Mouse (Mus musculus) stomach, embryonic 14.5 days (tissue): ENCODE data around the gene Arl4c. TPM values are rescaled to one million over a fixed set of nuclear protein-coding genes. Genes with fewer than 3 reads are reported as not detected.
A peak's percentile ranks its signal among the peaks of the same experiment; 100 is the strongest.

Experiments
- ATAC-seq: fragments of 200-750 bp; cut with Nextera tagmentation; 2 replicates; pipeline ENCODE4 v1.8.0; 2017; ENCODE audit warnings: low read depth, moderate TSS enrichment; ENCODE audit not compliant: insufficient number of reproducible peaks, insufficient read depth, low FRiP score
- H3K27ac ChIP-seq: fragments of 300-500 bp; sonication (generic); 2 replicates; pipeline ENCODE4 v1.5.1; 2014; ENCODE audit warnings: mild to moderate bottlenecking, low read length, moderate library complexity, mixed read lengths
- H3K27me3 ChIP-seq: fragments of 300-500 bp; sonication (generic); 2 replicates; pipeline ENCODE4 v1.6.1; 2014; ENCODE audit warnings: low read length, control low read depth, mixed read lengths; ENCODE audit not compliant: control insufficient read depth, insufficient read depth
- H3K36me3 ChIP-seq: fragments of 300-500 bp; sonication (generic); 2 replicates; pipeline ENCODE4 v1.6.1; 2014; ENCODE audit warnings: mild to moderate bottlenecking, control low read depth, low read length, moderate library complexity, mixed read lengths; ENCODE audit not compliant: control insufficient read depth, insufficient read depth
- H3K4me1 ChIP-seq: fragments of 300-500 bp; sonication (generic); 2 replicates; pipeline ENCODE4 v1.6.1; 2014; ENCODE audit warnings: low read length, control low read depth, mixed read lengths; ENCODE audit not compliant: control insufficient read depth, insufficient read depth
- H3K4me2 ChIP-seq: fragments of 300-500 bp; sonication (generic); replicated peaks from 2 replicates; pipeline ENCODE4 v1.6.1; 2014; ENCODE audit warnings: low read depth, low read length, control low read depth
- H3K4me3 ChIP-seq: fragments of 300-500 bp; sonication (generic); 2 replicates; pipeline ENCODE4 v1.5.1; 2014; ENCODE audit warnings: low read depth, low read length, control low read depth
- H3K9ac ChIP-seq: fragments of 300-500 bp; sonication (generic); replicated peaks from 2 replicates; pipeline ENCODE4 v1.6.1; 2014; ENCODE audit warnings: low read depth, mild to moderate bottlenecking, control low read depth, low read length, moderate library complexity, mixed read lengths
- H3K9me3 ChIP-seq: fragments of 300-500 bp; sonication (generic); 2 replicates; pipeline ENCODE4 v1.6.1; 2016; ENCODE audit warnings: low read depth, low read length, control low read depth; ENCODE audit not compliant: control insufficient read depth
- WGBS: fragments of 180-500 bp; shearing (Covaris S2); extraction: QIAGEN DNeasy Blood & Tissue Kit; methylation state at CpG from one replicate; pipeline ENCODE4 v1.1.7; 2014; 5-methylcytosine and 5-hydroxymethylcytosine counted together
- polyA plus RNA-seq: library from polyadenylated mRNA; unstranded; fragments of >200 nt; fragmentation: Nextera tagmentation; extraction: Ambion mirVana; gene quantifications from 2 replicates; pipeline ENCODE4 v1.2.1, GENCODE M21; 2014

The Arl4c gene
- polyA plus RNA-seq, 1 experiment from 2014 or later = 6.5 TPM

- peak overlapping the region; percentile 87; the same call in 1 of the 2 replicates for H3K4me3 ChIP-seq
- 86% methylated on average over 6 of the region's 6 CpGs for WGBS
- H3K9me3 ChIP-seq = no peaks in the 10 kb centered on the region
- H3K27me3 ChIP-seq = no peaks in the 10 kb centered on the region
- H3K27ac ChIP-seq = no peak overlapping the region
- peak overlapping the region; percentile 89 for H3K4me2 ChIP-seq
- no peak for ATAC-seq
- no peaks in the 10 kb centered on the region for H3K36me3 ChIP-seq
- no peak overlapping the region for H3K9ac ChIP-seq
- H3K4me1 ChIP-seq = peaks cover 18% of the 10 kb centered on the region
These were observed 3.9 kb downstream of the Arl4c start for GRCm38 (mm10) chr1:88698131-88698530.

GRCm38 (mm10) chr1:88696408-88696807 is 5.6 kb downstream of the Arl4c start:
- no peak for ATAC-seq
- Histone ChIP-seq H3K27me3 (no peaks in the 10 kb centered on the region), H3K4me1 (peaks cover 15% of the 10 kb centered on the region; the same call in 1 of the 2 replicates), H3K9ac (no peak overlapping the region), H3K9me3 (no peaks in the 10 kb centered on the region), H3K36me3 (no peaks in the 10 kb centered on the region), H3K4me2 (no peak overlapping the region), H3K27ac (no peak overlapping the region), H3K4me3 (no peak overlapping the region)
- 78% methylated on average over 4 of the region's 4 CpGs for WGBS

DNA sequence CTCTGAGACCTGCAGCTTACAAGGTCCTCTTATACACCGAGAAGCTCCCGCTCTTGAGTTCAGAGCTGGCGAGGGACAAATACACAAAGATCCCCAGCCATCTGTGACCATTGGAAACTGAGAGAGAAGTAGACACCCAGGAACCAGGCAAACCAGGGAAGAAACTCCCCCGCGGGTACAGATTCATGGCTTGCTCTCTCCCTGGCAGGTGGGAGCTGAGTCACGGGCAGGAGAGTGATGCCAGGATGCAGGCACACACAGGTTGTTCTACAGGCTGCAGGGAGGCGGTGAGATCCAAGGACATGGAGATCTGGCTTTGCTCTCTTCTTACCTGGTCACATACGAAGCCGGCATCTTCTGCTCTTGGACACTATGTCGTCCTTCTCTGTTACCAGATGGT is 7.7 kb downstream of the Arl4c start:
- H3K36me3 ChIP-seq = no peaks in the 10 kb centered on the region
- H3K9ac ChIP-seq = no peak overlapping the region
- no peak for ATAC-seq
- no peak overlapping the region for H3K4me3 ChIP-seq
- WGBS = 90% methylated on average over 10 of the region's 10 CpGs
- no peak overlapping the region for H3K27ac ChIP-seq
- H3K4me2 ChIP-seq = no peak overlapping the region
- no peaks in the 10 kb centered on the region for H3K9me3 ChIP-seq
- H3K4me1 ChIP-seq = peaks cover 7% of the 10 kb centered on the region; the same call in 1 of the 2 replicates
- H3K27me3 ChIP-seq = no peaks in the 10 kb centered on the region

DNA sequence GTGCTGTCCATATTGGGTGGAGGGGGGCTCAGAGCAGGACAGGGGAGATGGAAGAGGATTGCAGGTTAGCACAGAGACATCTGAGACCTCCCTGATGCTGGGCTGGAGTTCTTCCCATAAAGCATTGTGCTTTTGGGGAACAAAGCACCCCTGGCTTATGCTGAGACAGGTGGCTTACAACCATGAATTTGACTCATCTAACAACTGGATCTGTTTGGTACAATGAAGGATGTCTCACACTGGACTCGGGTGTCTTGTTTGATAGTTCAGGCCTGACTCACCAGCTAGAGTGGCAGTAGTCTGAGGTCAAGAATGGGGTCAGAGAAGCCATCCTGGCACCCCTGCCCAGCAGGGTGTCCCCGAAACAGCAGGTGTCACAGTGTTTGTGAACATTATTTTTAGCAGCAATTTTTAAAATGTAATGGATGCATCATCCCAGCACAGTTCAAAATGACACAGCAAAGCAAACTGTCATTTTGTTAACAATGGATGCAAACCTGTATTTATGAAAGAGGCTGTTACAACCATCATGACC is 9.7 kb downstream of the Arl4c start:
- H3K9ac ChIP-seq = no peak overlapping the region
- H3K4me2 ChIP-seq = no peak overlapping the region
- no peaks in the 10 kb centered on the region for H3K9me3 ChIP-seq
- H3K27me3 ChIP-seq = no peaks in the 10 kb centered on the region
- no peaks in the 10 kb centered on the region for H3K4me1 ChIP-seq
- H3K27ac ChIP-seq = no peak overlapping the region
- WGBS = 66% methylated on average over 2 of the region's 2 CpGs
- H3K36me3 ChIP-seq = no peaks in the 10 kb centered on the region
- H3K4me3 ChIP-seq = no peak overlapping the region
- no peak for ATAC-seq

GRCm38 (mm10) chr1:88690601-88691000 is 11.4 kb downstream of the Arl4c start:
- Histone ChIP-seq H3K9me3 (no peaks in the 10 kb centered on the region), H3K4me2 (no peak overlapping the region), H3K4me3 (no peak overlapping the region), H3K9ac (no peak overlapping the region), H3K4me1 (no peaks in the 10 kb centered on the region), H3K36me3 (no peaks in the 10 kb centered on the region), H3K27me3 (no peaks in the 10 kb centered on the region), H3K27ac (no peak overlapping the region)
- ATAC-seq = no peak
- WGBS = 82% methylated on average over 6 of the region's 6 CpGs

GRCm38 (mm10) chr1:88684765-88685164 is 17.3 kb downstream of the Arl4c start:
- H3K36me3 ChIP-seq = no peaks in the 10 kb centered on the region
- no peak for ATAC-seq
- H3K27ac ChIP-seq = no peak overlapping the region
- WGBS = 88% methylated on average over 1 of the region's 1 CpGs
- H3K4me3 ChIP-seq = no peak overlapping the region
- no peaks in the 10 kb centered on the region for H3K27me3 ChIP-seq
- no peaks in the 10 kb centered on the region for H3K4me1 ChIP-seq
- H3K9ac ChIP-seq = no peak overlapping the region
- H3K4me2 ChIP-seq = no peak overlapping the region
- no peaks in the 10 kb centered on the region for H3K9me3 ChIP-seq

DNA sequence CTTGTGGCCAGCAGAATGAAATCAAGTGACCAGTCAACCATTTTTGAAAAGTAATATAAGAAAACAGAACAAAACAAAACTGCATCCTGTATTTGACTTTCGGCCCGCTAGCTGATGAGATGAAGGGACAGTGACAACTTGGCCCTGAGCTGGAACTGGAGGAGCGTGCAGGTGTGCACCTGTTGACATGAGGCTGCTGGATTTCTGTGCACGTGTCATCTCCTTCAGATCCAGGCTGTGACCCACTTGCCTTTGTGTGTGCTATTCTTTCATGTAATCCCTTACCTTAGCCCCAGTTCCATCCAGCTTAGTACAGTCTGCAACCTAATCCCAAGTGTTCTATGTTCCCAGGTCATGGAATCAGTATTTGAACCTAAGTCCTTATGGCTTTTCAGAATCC is 20.4 kb downstream of the Arl4c start:
- no peak overlapping the region for H3K27ac ChIP-seq

GRCm38 (mm10) chr1:88680804-88681203 is 21.2 kb downstream of the Arl4c start:
- 26% methylated on average over 3 of the region's 3 CpGs for WGBS
- Histone ChIP-seq H3K9me3 (no peaks in the 10 kb centered on the region), H3K4me2 (no peak overlapping the region), H3K27ac (no peak overlapping the region), H3K4me3 (no peak overlapping the region), H3K36me3 (no peaks in the 10 kb centered on the region), H3K9ac (no peak overlapping the region), H3K27me3 (no peaks in the 10 kb centered on the region), H3K4me1 (no peaks in the 10 kb centered on the region)
- ATAC-seq = no peak

More for the DNA sequence above, 20.4 kb downstream of the Arl4c start:
- 83% methylated on average over 4 of the region's 4 CpGs for WGBS
- Histone ChIP-seq H3K9me3 (no peaks in the 10 kb centered on the region), H3K4me1 (no peaks in the 10 kb centered on the region), H3K4me3 (no peak overlapping the region), H3K9ac (no peak overlapping the region), H3K4me2 (no peak overlapping the region), H3K27me3 (no peaks in the 10 kb centered on the region), H3K36me3 (no peaks in the 10 kb centered on the region)
- no peak for ATAC-seq

GRCm38 (mm10) chr1:88678231-88678739 is 23.7 kb downstream of the Arl4c start:
- no peaks in the 10 kb centered on the region for H3K9me3 ChIP-seq
- ATAC-seq = no peak
- no peaks in the 10 kb centered on the region for H3K27me3 ChIP-seq
- H3K27ac ChIP-seq = no peak overlapping the region
- no peak overlapping the region for H3K9ac ChIP-seq
- H3K4me3 ChIP-seq = no peak overlapping the region
- H3K4me2 ChIP-seq = no peak overlapping the region
- no peaks in the 10 kb centered on the region for H3K4me1 ChIP-seq
- 61% methylated on average over 3 of the region's 3 CpGs for WGBS
- no peaks in the 10 kb centered on the region for H3K36me3 ChIP-seq
